Mouse (Mus musculus) E14TG2a.4 (cell line): ENCODE data around the gene Sema5b.

Source experiments
- CTCF ChIP-seq: conservative IDR thresholded peaks from 2 replicates; pipeline ENCODE4 v1.5.1; 2014; ENCODE audit warnings: low read length
- POU5F1 ChIP-seq: IDR thresholded peaks from 2 replicates; pipeline ENCODE4 v1.6.1; 2014; ENCODE audit warnings: low read length, borderline replicate concordance

- no peak for TF ChIP-seq CTCF
- no peak for TF ChIP-seq POU5F1
Observed at GRCm38 (mm10) chr16:35609561-35609960, 68.6 kb downstream of the Sema5b start.
